Mouse (Mus musculus) MEL (cell line): ENCODE results near the gene Nub1. TPM values are rescaled to one million over a fixed set of nuclear protein-coding genes. Genes with fewer than 3 reads are reported as not detected.

Experiments used
- DNase-seq: peaks from one replicate; pipeline ENCODE4 v3.0.0; 2011; ENCODE audit warnings: low read depth, low spot score
- H3K27ac ChIP-seq: 2 replicates; pipeline ENCODE4 v1.5.1; 2012; ENCODE audit warnings: low read depth, mild to moderate bottlenecking, control low read depth, low read length, moderate library complexity; ENCODE audit not compliant: control insufficient read depth
- H3K27me3 ChIP-seq, 2 experiments: fragments of 150-350 bp in 1 of 2; sonication (generic) in 1 of 2; 2 replicates each; pipeline ENCODE4 v1.6.1; 2012; ENCODE audit warnings: low read length in 2 of 2, mild to moderate bottlenecking in 2 of 2, improper control_type of control experiment in 1 of 2, moderate library complexity in 1 of 2; ENCODE audit not compliant: insufficient read depth in 2 of 2, control insufficient read depth in 1 of 2
- H3K36me3 ChIP-seq, 2 experiments: 2 replicates each; pipeline ENCODE4 v1.6.1; 2012 to 2014; ENCODE audit warnings: low read length in 2 of 2, improper control_type of control experiment in 1 of 2, inconsistent platforms in 1 of 2, mild to moderate bottlenecking in 1 of 2; ENCODE audit not compliant: insufficient read depth in 2 of 2, control insufficient read depth in 1 of 2
- H3K4me1 ChIP-seq, 2 experiments: fragments of 150-350 bp in 1 of 2; sonication (generic) in 1 of 2; 2 replicates each; pipeline ENCODE4 v1.6.1; 2012; ENCODE audit warnings: low read length in 2 of 2, improper control_type of control experiment in 1 of 2, mild to moderate bottlenecking in 1 of 2; ENCODE audit not compliant: insufficient read depth in 2 of 2, control insufficient read depth in 1 of 2
- H3K4me3 ChIP-seq, 2 experiments: fragments of 150-350 bp in 1 of 2; sonication (generic) in 1 of 2; 2 replicates each; pipeline ENCODE4 v1.5.1; 2012; ENCODE audit warnings: low read depth in 2 of 2, low read length in 2 of 2, mild to moderate bottlenecking in 2 of 2, moderate library complexity in 2 of 2, control low read depth in 1 of 2, improper control_type of control experiment in 1 of 2; ENCODE audit not compliant: control insufficient read depth in 1 of 2, insufficient read depth in 1 of 2
- H3K79me2 ChIP-seq: 2 replicates; pipeline ENCODE4 v1.6.1; 2012; ENCODE audit warnings: mild to moderate bottlenecking, low read length, moderate library complexity; ENCODE audit not compliant: control insufficient read depth, poor library complexity, insufficient read depth
- H3K9ac ChIP-seq: 2 replicates; pipeline ENCODE4 v1.6.1; 2012; ENCODE audit warnings: low read depth, mild to moderate bottlenecking, control low read depth, low read length, moderate library complexity; ENCODE audit not compliant: control insufficient read depth, poor library complexity, severe bottlenecking
- H3K9me3 ChIP-seq: fragments of 150-350 bp; sonication (generic); replicated peaks from 2 replicates; pipeline ENCODE4 v1.6.1; 2012; ENCODE audit warnings: mild to moderate bottlenecking, low read length, improper control_type of control experiment, moderate library complexity; ENCODE audit not compliant: insufficient read depth
- BHLHE40 ChIP-seq: IDR thresholded peaks from 2 replicates; pipeline ENCODE4 v1.6.1; 2012; ENCODE audit warnings: low read depth, mild to moderate bottlenecking, inconsistent platforms, low read length, improper control_type of control experiment, borderline replicate concordance
- CHD1 ChIP-seq: IDR thresholded peaks from 2 replicates; pipeline ENCODE4 v1.6.1; 2012; ENCODE audit warnings: low read depth, mild to moderate bottlenecking, inconsistent platforms, low read length, improper control_type of control experiment
- CHD2 ChIP-seq: IDR thresholded peaks from 2 replicates; pipeline ENCODE4 v1.6.1; 2011; ENCODE audit warnings: low read length, improper control_type of control experiment
- CTCF ChIP-seq, 3 experiments: IDR thresholded peaks in 2 of 3; conservative IDR thresholded peaks in 1 of 3; 2 replicates each; pipeline ENCODE4 v1.5.1; 2011 to 2012; ENCODE audit warnings: low read length in 3 of 3, low read depth in 2 of 3, mild to moderate bottlenecking in 2 of 3, improper control_type of control experiment in 1 of 3, inconsistent platforms in 1 of 3, mixed read lengths in 1 of 3, moderate library complexity in 1 of 3; ENCODE audit not compliant: control insufficient read depth in 1 of 3, insufficient read depth in 1 of 3, poor library complexity in 1 of 3, severe bottlenecking in 1 of 3
- ELF1 ChIP-seq: IDR thresholded peaks from 2 replicates; pipeline ENCODE4 v1.6.1; 2014; ENCODE audit warnings: low read depth, mild to moderate bottlenecking, inconsistent platforms, low read length, improper control_type of control experiment, moderate library complexity
- ETS1 ChIP-seq: IDR thresholded peaks from 2 replicates; pipeline ENCODE4 v1.6.1; 2012; ENCODE audit warnings: low read depth, mild to moderate bottlenecking, inconsistent platforms, low read length, improper control_type of control experiment, moderate library complexity
- GABPA ChIP-seq: IDR thresholded peaks from 2 replicates; pipeline ENCODE4 v1.6.1; 2012; ENCODE audit warnings: low read depth, mild to moderate bottlenecking, inconsistent platforms, low read length, improper control_type of control experiment, moderate library complexity
- GATA1 ChIP-seq: IDR thresholded peaks from 2 replicates; pipeline ENCODE4 v1.6.1; 2011; ENCODE audit warnings: low read depth, low read length, improper control_type of control experiment
- HCFC1 ChIP-seq: IDR thresholded peaks from 2 replicates; pipeline ENCODE4 v1.6.1; 2012; ENCODE audit warnings: low read depth, mild to moderate bottlenecking, inconsistent platforms, low read length, improper control_type of control experiment, moderate library complexity
- KAT2A ChIP-seq: conservative IDR thresholded peaks from 2 replicates; pipeline ENCODE4 v1.6.1; 2012; ENCODE audit warnings: low read depth, low read length, improper control_type of control experiment, inconsistent platforms
- MXI1 ChIP-seq: IDR thresholded peaks from 2 replicates; pipeline ENCODE4 v1.6.1; 2011; ENCODE audit warnings: mild to moderate bottlenecking, low read depth, low read length, improper control_type of control experiment
- MYB ChIP-seq: IDR thresholded peaks from 2 replicates; pipeline ENCODE4 v1.6.1; 2011; ENCODE audit warnings: mild to moderate bottlenecking, low read depth, low read length, improper control_type of control experiment
- MYC ChIP-seq: IDR thresholded peaks from 2 replicates; pipeline ENCODE4 v1.6.1; 2011; ENCODE audit warnings: low read depth, mild to moderate bottlenecking, low read length, improper control_type of control experiment, moderate library complexity
- NELFE ChIP-seq: IDR thresholded peaks from 2 replicates; pipeline ENCODE4 v1.6.1; 2011; ENCODE audit warnings: low read depth, low read length, improper control_type of control experiment
- NRF1 ChIP-seq: IDR thresholded peaks from 2 replicates; pipeline ENCODE4 v1.6.1; 2014; ENCODE audit warnings: low read depth, mild to moderate bottlenecking, inconsistent platforms, low read length, improper control_type of control experiment, moderate library complexity; ENCODE audit not compliant: poor library complexity, insufficient read depth, severe bottlenecking
- POLR2A ChIP-seq, 2 experiments: IDR thresholded peaks; 2 replicates each; pipeline ENCODE4 v1.6.1; 2011 to 2012; ENCODE audit warnings: low read length in 2 of 2, mild to moderate bottlenecking in 2 of 2, control low read depth in 1 of 2, improper control_type of control experiment in 1 of 2, low read depth in 1 of 2, moderate library complexity in 1 of 2; ENCODE audit not compliant: control insufficient read depth in 1 of 2, insufficient read depth in 1 of 2, poor library complexity in 1 of 2
- POLR2AphosphoS2 ChIP-seq: IDR thresholded peaks from 2 replicates; pipeline ENCODE4 v1.6.1; 2011; ENCODE audit warnings: low read length, improper control_type of control experiment
- RCOR1 ChIP-seq: IDR thresholded peaks from 2 replicates; pipeline ENCODE4 v1.6.1; 2012; ENCODE audit warnings: low read depth, mild to moderate bottlenecking, inconsistent platforms, low read length, improper control_type of control experiment
- SIN3A ChIP-seq: IDR thresholded peaks from 2 replicates; pipeline ENCODE4 v1.6.1; 2012; ENCODE audit warnings: low read length, improper control_type of control experiment, inconsistent platforms
- SMC3 ChIP-seq: IDR thresholded peaks from 2 replicates; pipeline ENCODE4 v1.6.1; 2011; ENCODE audit warnings: low read depth, low read length, improper control_type of control experiment
- TBP ChIP-seq: IDR thresholded peaks from 2 replicates; pipeline ENCODE4 v1.8.0; 2011; ENCODE audit warnings: low read depth, low read length, improper control_type of control experiment
- TCF12 ChIP-seq: IDR thresholded peaks from 2 replicates; pipeline ENCODE4 v1.6.1; 2014; ENCODE audit warnings: low read depth, mild to moderate bottlenecking, inconsistent platforms, low read length, improper control_type of control experiment, moderate library complexity
- UBTF ChIP-seq: IDR thresholded peaks from 2 replicates; pipeline ENCODE4 v1.6.1; 2012; ENCODE audit warnings: low read depth, mild to moderate bottlenecking, inconsistent platforms, low read length, improper control_type of control experiment, moderate library complexity, borderline replicate concordance; ENCODE audit not compliant: insufficient read depth
- USF1 ChIP-seq: IDR thresholded peaks from 2 replicates; pipeline ENCODE4 v1.6.1; 2014; ENCODE audit warnings: low read depth, mild to moderate bottlenecking, inconsistent platforms, low read length, improper control_type of control experiment, moderate library complexity
- USF2 ChIP-seq, 2 experiments: IDR thresholded peaks; 2 replicates each; pipeline ENCODE4 v1.6.1; 2011 to 2012; ENCODE audit warnings: improper control_type of control experiment in 2 of 2, low read length in 2 of 2, borderline replicate concordance in 1 of 2, inconsistent platforms in 1 of 2, low read depth in 1 of 2, mild to moderate bottlenecking in 1 of 2; ENCODE audit not compliant: insufficient read depth in 1 of 2
- ZKSCAN1 ChIP-seq: IDR thresholded peaks from 2 replicates; pipeline ENCODE4 v1.6.1; 2012; ENCODE audit warnings: low read depth, mild to moderate bottlenecking, inconsistent platforms, low read length, improper control_type of control experiment, moderate library complexity
- ZMIZ1 ChIP-seq: IDR thresholded peaks from 2 replicates; pipeline ENCODE4 v1.6.1; 2012; ENCODE audit warnings: low read depth, mild to moderate bottlenecking, inconsistent platforms, low read length, improper control_type of control experiment, moderate library complexity
- ZNF384 ChIP-seq: IDR thresholded peaks from 2 replicates; pipeline ENCODE4 v1.6.1; 2012; ENCODE audit warnings: low read depth, mild to moderate bottlenecking, inconsistent platforms, low read length, improper control_type of control experiment
- polyA plus RNA-seq, 2 experiments: library from polyadenylated mRNA; stranded (reverse) in 1 of 2; unstranded in 1 of 2; fragments of >175 nt in 1 of 2; fragments of >200 nt in 1 of 2; gene quantifications; 2 replicates each; pipeline versions ENCODE4 v1.2.1 to v1.2.4; 2012; ENCODE audit warnings: low replicate concordance in 2 of 2, low read depth in 1 of 2; ENCODE audit not compliant: insufficient read length in 2 of 2, insufficient read depth in 1 of 2, missing spikeins in 1 of 2
- total RNA-seq: library from RNA; depleted of rRNA; stranded (reverse); fragments of 300-350 nt; gene quantifications from 2 replicates; pipeline ENCODE4 v1.2.3, GENCODE M21; 2012

The Nub1 gene
- total and polyA plus RNA-seq, 3 experiments = 38.3 to 59.6 TPM; not detected in 1

DNA sequence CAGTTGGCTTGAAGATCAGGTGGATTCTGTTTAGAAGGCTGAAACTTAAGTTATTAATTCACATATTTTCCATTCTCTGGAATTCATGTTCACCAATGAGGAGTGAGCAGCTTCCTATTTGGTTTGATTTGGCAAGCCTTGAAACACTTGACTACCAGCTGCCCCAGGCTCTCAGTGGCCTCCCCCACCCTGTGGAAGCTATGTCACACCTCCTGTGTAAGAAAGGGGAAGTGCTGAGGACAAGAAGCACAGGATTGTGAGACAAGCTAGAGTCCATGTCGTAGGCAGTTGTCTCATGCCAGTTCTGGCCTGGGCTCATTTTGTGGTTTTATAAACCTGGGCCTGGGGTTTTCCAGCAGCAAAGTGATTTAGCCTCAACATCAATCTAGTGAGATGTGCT, 2.4 kb downstream of the Nub1 start (continued):
- TF ChIP-seq RCOR1 (peak; percentile 49), ZMIZ1 (no peak)

DNA sequence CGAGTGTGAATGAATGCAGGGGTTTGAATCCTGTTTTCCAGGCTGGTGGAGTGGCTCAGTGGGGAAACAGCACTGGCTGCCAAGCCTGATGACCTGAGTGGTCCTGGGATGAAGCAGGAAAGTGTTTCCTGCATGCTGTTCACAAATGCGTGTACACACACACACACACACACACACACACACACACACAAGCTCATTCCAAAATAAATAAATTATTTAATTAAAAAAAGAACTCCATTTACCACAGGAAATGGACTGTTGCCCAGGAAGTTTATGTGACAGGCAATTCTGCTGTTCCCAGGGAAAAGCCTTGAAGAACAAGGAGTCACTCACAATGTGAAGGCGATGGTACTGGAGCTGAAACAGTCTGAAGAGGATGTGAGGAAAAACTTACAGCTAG, 11.4 kb downstream of the Nub1 start:
- no peak for TF ChIP-seq UBTF
- TF ChIP-seq ETS1 = no peak
- TF ChIP-seq TBP = no peak
- TF ChIP-seq USF2 (IDR thresholded peaks at IDR 0.05; ENCODE audit: borderline replicate concordance in 1 of 2, insufficient read depth in 1 of 2, low read depth in 1 of 2, low read length in 2 of 2) = no peak
- no peak for TF ChIP-seq BHLHE40
- TF ChIP-seq HCFC1 = no peak
- no peak for TF ChIP-seq SIN3A
- no peak for TF ChIP-seq CHD2
- TF ChIP-seq SMC3 = no peak
- no peak for TF ChIP-seq TCF12
- no peak for TF ChIP-seq MYB
- TF ChIP-seq ZNF384 = no peak
- TF ChIP-seq ZKSCAN1 = no peak
- TF ChIP-seq GATA1 = no peak
- TF ChIP-seq NELFE = no peak
- no peak for TF ChIP-seq ELF1
- TF ChIP-seq USF1 = no peak
- no peak for TF ChIP-seq CHD1
- Histone ChIP-seq H3K4me3 (no peak overlapping the region), H3K9me3 (no peaks in the 10 kb centered on the region)

DNA sequence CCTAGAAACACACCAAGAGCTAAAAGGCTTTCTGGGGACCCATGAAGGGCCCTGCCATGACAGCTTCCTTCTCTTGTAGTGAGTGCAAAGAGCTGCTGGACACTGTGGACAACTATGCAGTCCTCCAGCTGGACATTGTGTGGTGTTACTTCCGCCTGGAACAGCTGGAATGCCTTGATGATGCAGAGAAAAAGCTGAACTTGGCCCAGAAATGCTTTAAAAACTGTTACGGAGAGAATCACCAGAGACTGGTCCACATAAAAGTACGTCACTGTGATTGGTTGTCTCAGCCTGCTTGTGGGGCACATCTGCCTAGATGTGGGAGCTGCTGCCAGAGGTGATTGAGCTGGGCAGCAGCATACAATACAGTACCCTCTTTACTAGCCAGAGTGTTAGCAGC, 15.9 kb downstream of the Nub1 start:
- peaks cover 0 to 26% of the 10 kb centered on the region in 2 experiments; a peak in 2 of 4 replicates for H3K36me3 ChIP-seq
- no peak overlapping the region for H3K27ac ChIP-seq
- no peaks in the 10 kb centered on the region for H3K79me2 ChIP-seq
- no peak for DNase-seq
- no peaks in the 10 kb centered on the region for H3K9me3 ChIP-seq
- H3K27me3 ChIP-seq = no peaks in the 10 kb centered on the region
- no peak overlapping the region for H3K4me3 ChIP-seq
- no peaks in the 10 kb centered on the region for H3K4me1 ChIP-seq
- no peak overlapping the region for H3K9ac ChIP-seq
- TF ChIP-seq POLR2AphosphoS2 (no peak), USF1 (no peak), MYB (no peak), POLR2A (IDR thresholded peaks at IDR 0.05; ENCODE audit: control insufficient read depth in 1 of 2, insufficient read depth in 1 of 2, low read depth in 1 of 2, low read length in 2 of 2, poor library complexity in 1 of 2) (no peak), SIN3A (no peak), RCOR1 (no peak), GABPA (no peak), USF2 (IDR thresholded peaks at IDR 0.05; ENCODE audit: borderline replicate concordance in 1 of 2, insufficient read depth in 1 of 2, low read depth in 1 of 2, low read length in 2 of 2) (no peak), ELF1 (no peak), TCF12 (no peak), CTCF (IDR thresholded peaks at IDR 0.05 in 2 of 3, conservative IDR thresholded peaks at IDR 0.05 in 1 of 3; ENCODE audit: control insufficient read depth in 1 of 3, insufficient read depth in 1 of 3, low read depth in 2 of 3, low read length in 3 of 3, poor library complexity in 1 of 3, severe bottlenecking in 1 of 3) (no peak), ZNF384 (no peak), MYC (no peak), NRF1 (no peak), MXI1 (no peak), BHLHE40 (no peak), KAT2A (no peak), SMC3 (no peak), ZMIZ1 (no peak)
- TF ChIP-seq, all 39 proteins: peak for 0

More for the DNA sequence above, 11.4 kb downstream of the Nub1 start:
- no peaks in the 10 kb centered on the region for H3K4me1 ChIP-seq
- DNase-seq = no peak
- no peak overlapping the region for H3K27ac ChIP-seq
- peaks cover 0 to 42% of the 10 kb centered on the region in 2 experiments; a peak in 2 of 4 replicates for H3K36me3 ChIP-seq
- no peaks in the 10 kb centered on the region for H3K27me3 ChIP-seq
- H3K79me2 ChIP-seq = no peaks in the 10 kb centered on the region
- no peak overlapping the region for H3K9ac ChIP-seq
